Mouse (Mus musculus) splenic B cell, adult 2 months (primary cell): Measurements from ENCODE around the gene Slc30a2.
A peak's percentile ranks its signal among the peaks of the same experiment; 100 is the strongest.

Experiments used
- DNase-seq: peaks from one replicate; pipeline ENCODE4 v3.0.0-alpha.2; 2011; ENCODE audit warnings: low read depth, low spot score
- H3K27me3 ChIP-seq: 2 replicates; pipeline ENCODE4 v1.6.1; 2012; ENCODE audit warnings: mild to moderate bottlenecking, low read length, moderate library complexity, mixed read lengths; ENCODE audit not compliant: control insufficient read depth, poor library complexity, insufficient read depth, severe bottlenecking
- H3K36me3 ChIP-seq: 2 replicates; pipeline ENCODE4 v1.6.1; 2012; ENCODE audit warnings: mild to moderate bottlenecking, low read length, moderate library complexity, mixed read lengths; ENCODE audit not compliant: control insufficient read depth, poor library complexity, insufficient read depth, severe bottlenecking

Gene Slc30a2

GRCm38 (mm10) chr4:134392595-134392994 lies 49.6 kb downstream of the Slc30a2 start:
- Histone ChIP-seq H3K27me3 (peaks cover 1% of the 10 kb centered on the region; the same call in 1 of the 2 replicates), H3K36me3 (no peaks in the 10 kb centered on the region)
- no peak for DNase-seq

- no peak for DNase-seq
- peaks cover 1% of the 10 kb centered on the region; the same call in 1 of the 2 replicates for H3K27me3 ChIP-seq
- no peaks in the 10 kb centered on the region for H3K36me3 ChIP-seq
Measured at GRCm38 (mm10) chr4:134393026-134393425, 50.0 kb downstream of the Slc30a2 start.

GRCm38 (mm10) chr4:134395142-134395541 lies 52.2 kb downstream of the Slc30a2 start:
- no peak for DNase-seq
- Histone ChIP-seq H3K27me3 (peaks cover 1% of the 10 kb centered on the region; the same call in 1 of the 2 replicates), H3K36me3 (no peaks in the 10 kb centered on the region)

- DNase-seq = peak; percentile 98
- H3K27me3 ChIP-seq = peaks cover 1% of the 10 kb centered on the region; the same call in 1 of the 2 replicates
Measured at GRCm38 (mm10) chr4:134395977-134396825, 53.2 kb downstream of the Slc30a2 start, which contains the start of gene Pafah2. Pafah2 (plus strand) TSS chr4:134396320.

GRCm38 (mm10) chr4:134397121-134397520 lies 54.1 kb downstream of the Slc30a2 start:
- Histone ChIP-seq H3K27me3 (peaks cover 1% of the 10 kb centered on the region; the same call in 1 of the 2 replicates), H3K36me3 (no peaks in the 10 kb centered on the region)
- DNase-seq = no peak

More at GRCm38 (mm10) chr4:134395977-134396825, 53.2 kb downstream of the Slc30a2 start, which contains the start of gene Pafah2:
- no peaks in the 10 kb centered on the region for H3K36me3 ChIP-seq

- no peak for DNase-seq
- no peaks in the 10 kb centered on the region for H3K36me3 ChIP-seq
- H3K27me3 ChIP-seq = peaks cover 1% of the 10 kb centered on the region; the same call in 1 of the 2 replicates
Measured at GRCm38 (mm10) chr4:134397732-134398131, 54.8 kb downstream of the Slc30a2 start.

- Histone ChIP-seq H3K27me3 (no peaks in the 10 kb centered on the region; the same call in 1 of the 2 replicates), H3K36me3 (no peaks in the 10 kb centered on the region)
- DNase-seq = no peak
Measured at GRCm38 (mm10) chr4:134400206-134400605, 57.2 kb downstream of the Slc30a2 start.

- peak; percentile 50 for DNase-seq
- H3K36me3 ChIP-seq = no peaks in the 10 kb centered on the region
Measured at GRCm38 (mm10) chr4:134401181-134401661, 58.2 kb downstream of the Slc30a2 start.

DNA sequence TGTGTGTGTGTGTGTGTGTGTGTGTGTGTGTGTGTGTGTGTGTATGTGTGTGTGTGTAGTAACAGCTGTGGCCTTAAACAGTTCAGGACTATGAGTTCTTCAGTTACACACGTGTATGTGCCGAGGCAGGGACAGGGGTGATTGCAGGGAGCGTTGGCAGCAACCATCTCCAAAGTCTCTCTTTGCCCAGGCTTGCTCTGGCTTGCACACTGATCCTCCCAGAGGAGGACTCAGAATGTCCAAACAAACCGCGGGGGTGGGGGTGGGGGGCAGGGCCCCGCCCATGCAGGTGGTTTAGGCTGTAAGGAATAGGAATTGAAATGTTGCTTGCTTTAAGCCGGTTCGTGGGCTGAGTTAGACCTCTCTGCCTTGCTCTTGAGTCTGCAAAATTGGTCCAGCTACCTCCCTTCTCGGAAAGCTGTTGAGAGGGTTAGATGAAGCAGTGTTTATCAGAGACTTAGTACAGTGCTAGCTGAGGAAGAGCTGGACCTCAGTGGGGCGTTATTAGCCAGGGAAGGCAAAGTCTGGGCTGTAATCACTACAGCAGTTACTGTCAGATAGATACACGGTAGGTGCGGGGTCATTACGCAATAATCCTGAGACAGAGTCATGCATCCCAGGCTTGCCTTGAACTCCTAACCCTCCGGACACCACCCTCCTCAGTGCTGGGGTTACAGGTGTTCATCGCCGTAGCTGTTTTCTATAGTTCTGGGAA lies 59.0 kb downstream of the Slc30a2 start:
- no peaks in the 10 kb centered on the region for H3K36me3 ChIP-seq
- H3K27me3 ChIP-seq = no peaks in the 10 kb centered on the region; the same call in 1 of the 2 replicates
- no peak for DNase-seq

More at GRCm38 (mm10) chr4:134401181-134401661, 58.2 kb downstream of the Slc30a2 start:
- H3K27me3 ChIP-seq = no peaks in the 10 kb centered on the region; the same call in 1 of the 2 replicates

DNA sequence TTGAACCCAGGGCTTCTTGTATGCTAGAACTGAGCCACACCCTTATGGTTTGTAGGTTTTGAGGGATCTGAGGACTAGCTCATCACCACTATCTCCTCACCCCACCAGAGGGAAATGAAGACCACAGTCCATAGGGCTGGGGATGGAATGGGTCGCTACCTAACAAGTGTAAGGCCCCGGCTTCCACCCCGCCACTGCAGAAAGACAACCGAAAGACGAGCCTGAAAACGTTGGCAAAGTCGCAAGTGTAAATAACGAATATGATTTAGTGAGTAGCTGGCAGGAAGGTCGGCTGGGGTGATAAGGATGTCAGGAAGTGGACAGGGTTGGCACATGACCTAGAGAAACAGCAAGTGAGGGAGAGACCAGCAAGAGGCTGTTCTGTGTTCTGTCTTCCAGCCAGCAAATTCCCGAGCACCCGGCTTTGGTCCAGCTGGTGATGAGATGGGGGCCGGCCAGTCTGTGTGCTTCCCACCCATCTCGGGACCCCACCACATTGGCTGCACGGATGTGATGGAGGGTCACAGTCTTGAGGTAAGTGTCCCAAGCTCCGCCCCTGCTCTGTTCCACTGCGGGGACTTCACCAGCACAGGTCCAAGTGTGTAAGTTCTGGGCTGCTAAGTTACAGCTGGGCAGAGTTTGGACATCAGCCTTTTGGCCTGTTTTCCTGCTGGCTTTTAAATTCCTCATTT lies 59.7 kb downstream of the Slc30a2 start:
- Histone ChIP-seq H3K36me3 (no peaks in the 10 kb centered on the region), H3K27me3 (no peaks in the 10 kb centered on the region; the same call in 1 of the 2 replicates)
- no peak for DNase-seq

DNA sequence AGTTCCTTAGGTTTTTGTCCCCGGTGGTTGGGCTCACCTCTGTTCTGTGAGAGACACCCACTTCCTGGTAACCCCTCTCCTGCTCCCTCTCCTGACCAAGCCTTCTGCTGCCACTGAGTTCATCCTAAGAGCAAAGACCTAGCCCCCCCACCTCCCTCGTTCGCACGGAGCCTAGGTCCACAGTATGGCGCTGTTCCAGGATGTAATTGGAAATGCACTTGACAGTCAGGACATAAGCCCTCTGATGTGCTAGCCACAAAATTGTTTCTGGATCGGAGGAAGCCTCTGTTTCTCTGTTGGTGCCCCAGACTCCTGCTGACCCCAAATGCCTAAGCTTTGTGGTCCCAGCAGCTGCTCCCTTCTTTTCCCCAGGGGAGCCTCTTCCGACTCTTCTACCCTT lies 60.7 kb downstream of the Slc30a2 start:
- Histone ChIP-seq H3K27me3 (no peaks in the 10 kb centered on the region; the same call in 1 of the 2 replicates), H3K36me3 (no peaks in the 10 kb centered on the region)
- no peak for DNase-seq
